Mouse (Mus musculus) embryonic facial prominence, embryonic 11.5 days (tissue): ENCODE measurements around the gene Bpifa3. TPM values are rescaled to one million over a fixed set of nuclear protein-coding genes. Genes with fewer than 3 reads are reported as not detected.
A peak's percentile ranks its signal among the peaks of the same experiment; 100 is the strongest.

ENCODE experiments used
- ATAC-seq: fragments of 200-750 bp; cut with Nextera tagmentation; replicated peaks from 2 replicates; pipeline ENCODE4 v1.8.0; 2017; ENCODE audit warnings: low read depth; ENCODE audit not compliant: insufficient number of reproducible peaks, low FRiP score, low TSS enrichment
- DNase-seq: peaks from one replicate; pipeline ENCODE4 v3.0.0-alpha.2; 2015; ENCODE audit warnings: low spot score
- H3K27ac ChIP-seq: fragments of 300-500 bp; sonication (generic); replicated peaks from 2 replicates; pipeline ENCODE4 v1.5.1; 2014; ENCODE audit warnings: mild to moderate bottlenecking, low read depth, low read length, control low read depth
- H3K27me3 ChIP-seq: fragments of 300-500 bp; sonication (generic); 2 replicates; pipeline ENCODE4 v1.6.1; 2014; ENCODE audit warnings: mild to moderate bottlenecking, low read length, moderate library complexity, mixed read lengths; ENCODE audit not compliant: control insufficient read depth, insufficient read depth
- H3K36me3 ChIP-seq: fragments of 300-500 bp; sonication (generic); replicated peaks from 2 replicates; pipeline ENCODE4 v1.6.1; 2014; ENCODE audit warnings: low read depth, mild to moderate bottlenecking, low read length, moderate library complexity, mixed read lengths; ENCODE audit not compliant: control insufficient read depth, insufficient read depth
- H3K4me1 ChIP-seq: fragments of 300-500 bp; sonication (generic); 2 replicates; pipeline ENCODE4 v1.6.1; 2014; ENCODE audit warnings: low read length, mixed read lengths; ENCODE audit not compliant: control insufficient read depth, insufficient read depth
- H3K4me2 ChIP-seq: fragments of 300-500 bp; sonication (generic); 2 replicates; pipeline ENCODE4 v1.6.1; 2014; ENCODE audit warnings: low read depth, mild to moderate bottlenecking, control low read depth, low read length, moderate library complexity
- H3K4me3 ChIP-seq: fragments of 300-500 bp; sonication (generic); 2 replicates; pipeline ENCODE4 v1.5.1; 2014; ENCODE audit warnings: low read depth, low read length, control low read depth
- H3K9ac ChIP-seq: fragments of 300-500 bp; sonication (generic); replicated peaks from 2 replicates; pipeline ENCODE4 v1.6.1; 2014; ENCODE audit warnings: mild to moderate bottlenecking, control low read depth, low read length
- H3K9me3 ChIP-seq: fragments of 300-500 bp; sonication (generic); replicated peaks from 2 replicates; pipeline ENCODE4 v1.6.1; 2016; ENCODE audit warnings: mild to moderate bottlenecking, low read length, inconsistent platforms, mixed read lengths; ENCODE audit not compliant: control insufficient read depth
- WGBS: fragments of 180-500 bp; shearing (Covaris S2); extraction: QIAGEN DNeasy Blood & Tissue Kit; methylation state at CpG from one replicate; pipeline ENCODE4 v1.1.7; 2014; 5-methylcytosine and 5-hydroxymethylcytosine counted together
- polyA plus RNA-seq: library from polyadenylated mRNA; unstranded; fragments of >200 nt; fragmentation: Nextera tagmentation; extraction: Ambion mirVana; gene quantifications from 2 replicates; pipeline ENCODE4 v1.2.1, GENCODE M21; 2014

The Bpifa3 gene
- polyA plus RNA-seq, 1 experiment from 2014 or later: not detected

DNA sequence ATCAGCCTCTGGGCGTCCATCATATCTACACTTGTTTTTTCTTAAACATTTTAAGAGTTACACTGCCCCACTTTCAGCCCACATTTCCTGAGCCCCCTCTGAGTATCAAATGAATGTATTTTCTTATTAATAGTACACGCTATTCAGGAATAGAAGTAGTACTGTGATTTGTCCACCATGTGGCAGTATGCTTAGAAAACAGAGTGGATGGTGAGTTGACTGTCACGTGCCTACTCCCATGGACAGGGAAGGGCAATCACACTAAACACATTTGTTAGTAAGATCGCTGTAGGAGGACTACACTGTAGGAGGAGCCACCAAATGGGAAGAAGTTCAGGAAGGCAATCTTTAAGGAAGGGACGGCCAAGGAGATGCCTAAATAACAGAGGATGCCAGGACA is 57.3 kb downstream of the Bpifa3 start:
- H3K27ac ChIP-seq: no peak overlapping the region
- H3K4me3 ChIP-seq: no peak overlapping the region
- H3K36me3 ChIP-seq: no peaks in the 10 kb centered on the region
- no peak overlapping the region for H3K4me2 ChIP-seq
- H3K27me3 ChIP-seq: no peaks in the 10 kb centered on the region
- H3K9ac ChIP-seq: no peak overlapping the region
- DNase-seq: peak; percentile 33
- H3K4me1 ChIP-seq: no peaks in the 10 kb centered on the region
- no peaks in the 10 kb centered on the region for H3K9me3 ChIP-seq
- ATAC-seq: no peak
- 42% methylated on average over 5 of the region's 5 CpGs for WGBS

Other genes starting within 250 kb of the Bpifa3 start
- gene Bpifb6, start 229.9 kb upstream of the Bpifa3 start, polyA plus RNA-seq: not detected in 2 replicates
- gene Bpifb3, start 212.1 kb upstream of the Bpifa3 start, polyA plus RNA-seq: not detected in 2 replicates
- gene Bpifb4, start 192.1 kb upstream of the Bpifa3 start, polyA plus RNA-seq: 0.18 TPM in 1 of 2 replicates, not detected in the other
- gene Bpifa6, start 155.4 kb upstream of the Bpifa3 start, polyA plus RNA-seq: not detected in 2 replicates
- not detected in 2 replicates for gene Bpifa2, start 122.1 kb upstream of the Bpifa3 start, polyA plus RNA-seq
- not detected in 2 replicates for gene Bpifa1, start 12.5 kb downstream of the Bpifa3 start, polyA plus RNA-seq
- gene Bpifa5, start 32.3 kb downstream of the Bpifa3 start, polyA plus RNA-seq: not detected in 2 replicates
- gene Bpifb1, start 60.5 kb downstream of the Bpifa3 start, polyA plus RNA-seq: not detected in 2 replicates
- gene Bpifb5, start 93.4 kb downstream of the Bpifa3 start, polyA plus RNA-seq: 0.29 TPM in 2 replicates
- not detected in 2 replicates for gene Bpifb9a, start 127.5 kb downstream of the Bpifa3 start, polyA plus RNA-seq
- gene Bpifb9b, start 176.9 kb downstream of the Bpifa3 start, polyA plus RNA-seq: not detected in 2 replicates
- gene Cdk5rap1, start 242.7 kb downstream of the Bpifa3 start, polyA plus RNA-seq: 19.4 and 19.7 TPM in 2 replicates